Mouse (Mus musculus): ENCODE measurements around the gene Sh2b2. TPM values are rescaled to one million over a fixed set of nuclear protein-coding genes. Genes with fewer than 3 reads are reported as not detected.

The Sh2b2 gene
- polyA plus RNA-seq, 1 experiment from 2014 or later, result 5.3 TPM

- Histone ChIP-seq H3K4me1 (ENCODE audit: insufficient read depth, low read length) (peaks cover 25% of the 10 kb centered on the region), H3K36me3 (ENCODE audit: insufficient read depth, low read length) (no peaks in the 10 kb centered on the region), H3K27me3 (ENCODE audit: insufficient read depth, low read length) (no peaks in the 10 kb centered on the region), H3K27ac (ENCODE audit: low read length) (peak overlapping the region; percentile 38; the same call in 1 of the 2 replicates), H3K9me3 (ENCODE audit: low read length) (no peaks in the 10 kb centered on the region), H3K4me3 (ENCODE audit: low read length) (peak overlapping the region; percentile 80), H3K9ac (replicated peaks; ENCODE audit: low read length) (peak overlapping the region; percentile 79), H3K4me2 (replicated peaks; ENCODE audit: low read depth, low read length) (peak overlapping the region; percentile 99)
- WGBS, result under 1% methylated on average over 66 of the region's 67 CpGs
- ATAC-seq (ENCODE audit: low FRiP score, low TSS enrichment), result peak; percentile 68
Measured at GRCm38 (mm10) chr5:136243851-136244761, 2.2 kb downstream of the Sh2b2 start.

- peaks cover 38% of the 10 kb centered on the region for H3K4me1 ChIP-seq (ENCODE audit: insufficient read depth, low read length)
- no peak overlapping the region for H3K4me2 ChIP-seq (replicated peaks; ENCODE audit: low read depth, low read length)
- H3K9ac ChIP-seq (replicated peaks; ENCODE audit: low read length), result no peak overlapping the region
- H3K36me3 ChIP-seq (ENCODE audit: insufficient read depth, low read length), result no peaks in the 10 kb centered on the region
- 53% methylated on average over 6 of the region's 6 CpGs for WGBS
- H3K27ac ChIP-seq (ENCODE audit: low read length), result no peak overlapping the region
- no peaks in the 10 kb centered on the region for H3K9me3 ChIP-seq (ENCODE audit: low read length)
- no peak overlapping the region for H3K4me3 ChIP-seq (ENCODE audit: low read length)
- ATAC-seq (ENCODE audit: low FRiP score, low TSS enrichment), result no peak
- no peaks in the 10 kb centered on the region; the same call in 1 of the 2 replicates for H3K27me3 ChIP-seq (ENCODE audit: insufficient read depth, low read length)
Measured at GRCm38 (mm10) chr5:136241161-136241560, 5.2 kb downstream of the Sh2b2 start.

DNA sequence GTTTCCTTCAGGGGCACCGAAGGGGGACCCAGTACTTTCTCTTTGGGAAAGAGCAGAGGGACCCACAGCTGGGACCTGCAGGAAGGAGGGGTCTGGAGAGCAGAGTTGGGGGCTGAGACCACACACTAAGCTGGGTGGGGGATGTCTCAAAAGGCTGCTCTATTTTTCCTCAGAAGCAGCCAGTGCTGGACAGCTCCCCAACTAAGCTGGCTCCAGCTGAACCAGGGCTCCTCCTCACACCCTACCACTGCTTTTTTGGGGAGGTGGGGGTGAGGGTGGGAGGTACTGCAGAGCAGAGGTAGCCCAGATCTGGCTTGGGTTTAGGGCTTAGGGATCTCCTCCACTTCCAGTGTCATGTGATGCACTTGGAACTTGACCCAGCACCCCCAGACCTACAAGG is 6.0 kb downstream of the Sh2b2 start:
- Histone ChIP-seq H3K9ac (replicated peaks; ENCODE audit: low read length) (no peak overlapping the region), H3K4me2 (replicated peaks; ENCODE audit: low read depth, low read length) (no peak overlapping the region), H3K36me3 (ENCODE audit: insufficient read depth, low read length) (no peaks in the 10 kb centered on the region), H3K27ac (ENCODE audit: low read length) (no peak overlapping the region), H3K27me3 (ENCODE audit: insufficient read depth, low read length) (no peaks in the 10 kb centered on the region; the same call in 1 of the 2 replicates), H3K4me3 (ENCODE audit: low read length) (no peak overlapping the region), H3K4me1 (ENCODE audit: insufficient read depth, low read length) (peaks cover 30% of the 10 kb centered on the region), H3K9me3 (ENCODE audit: low read length) (no peaks in the 10 kb centered on the region)
- 68% methylated on average over 1 of the region's 1 CpGs for WGBS
- ATAC-seq (ENCODE audit: low FRiP score, low TSS enrichment), result no peak

GRCm38 (mm10) chr5:136237607-136238006 is 8.7 kb downstream of the Sh2b2 start:
- peak overlapping the region; percentile 42 for H3K4me3 ChIP-seq (ENCODE audit: low read length)
- no peaks in the 10 kb centered on the region; the same call in 1 of the 2 replicates for H3K27me3 ChIP-seq (ENCODE audit: insufficient read depth, low read length)
- H3K4me2 ChIP-seq (replicated peaks; ENCODE audit: low read depth, low read length), result peak overlapping the region; percentile 75
- no peak overlapping the region for H3K27ac ChIP-seq (ENCODE audit: low read length)
- peak overlapping the region; percentile 47 for H3K9ac ChIP-seq (replicated peaks; ENCODE audit: low read length)
- no peaks in the 10 kb centered on the region for H3K36me3 ChIP-seq (ENCODE audit: insufficient read depth, low read length)
- no peaks in the 10 kb centered on the region for H3K9me3 ChIP-seq (ENCODE audit: low read length)
- WGBS, result under 1% methylated on average over 19 of the region's 19 CpGs
- no peak for ATAC-seq (ENCODE audit: low FRiP score, low TSS enrichment)
- peaks cover 13% of the 10 kb centered on the region for H3K4me1 ChIP-seq (ENCODE audit: insufficient read depth, low read length)

- Histone ChIP-seq H3K4me1 (ENCODE audit: insufficient read depth, low read length) (peaks cover 13% of the 10 kb centered on the region), H3K27ac (ENCODE audit: low read length) (no peak overlapping the region), H3K9me3 (ENCODE audit: low read length) (no peaks in the 10 kb centered on the region), H3K9ac (replicated peaks; ENCODE audit: low read length) (no peak overlapping the region), H3K36me3 (ENCODE audit: insufficient read depth, low read length) (no peaks in the 10 kb centered on the region), H3K27me3 (ENCODE audit: insufficient read depth, low read length) (no peaks in the 10 kb centered on the region; the same call in 1 of the 2 replicates), H3K4me3 (ENCODE audit: low read length) (no peak overlapping the region), H3K4me2 (replicated peaks; ENCODE audit: low read depth, low read length) (no peak overlapping the region)
- WGBS, result 65% methylated on average over 5 of the region's 5 CpGs
- ATAC-seq (ENCODE audit: low FRiP score, low TSS enrichment), result no peak
Measured at GRCm38 (mm10) chr5:136236611-136237010, 9.7 kb downstream of the Sh2b2 start.

DNA sequence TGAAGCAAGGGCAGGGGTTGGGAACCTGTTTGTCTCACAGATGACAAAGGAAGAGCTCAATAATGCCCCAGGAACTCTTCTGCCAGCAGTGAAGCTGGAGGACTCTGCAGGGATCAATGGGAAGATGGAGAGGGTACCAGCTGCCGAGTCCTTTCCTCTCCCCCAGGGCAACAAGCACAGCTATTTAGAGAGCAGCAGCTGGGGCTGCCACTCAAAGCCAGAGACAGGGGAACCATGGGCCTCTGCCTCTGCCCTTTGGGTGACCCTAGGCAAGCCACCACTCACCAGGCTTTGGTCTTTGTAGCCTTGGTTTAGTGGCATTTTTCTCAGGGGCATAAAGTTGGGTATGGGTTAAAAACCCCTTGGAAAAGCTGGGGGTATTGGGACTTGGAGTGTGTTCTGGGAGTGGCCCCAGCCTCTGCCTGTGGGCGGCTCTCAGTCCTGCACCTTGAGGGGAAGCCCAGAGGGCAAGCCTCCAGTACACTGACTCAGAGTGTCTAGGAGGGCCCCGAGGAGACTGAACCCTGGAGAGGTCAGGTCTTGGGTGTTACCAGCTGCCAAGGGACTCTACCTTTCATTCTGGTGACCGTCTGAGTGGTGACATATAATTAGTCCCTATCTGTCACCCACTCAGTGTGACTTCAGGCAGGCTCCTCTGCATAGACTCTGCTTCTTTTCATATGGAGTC is 15.9 kb downstream of the Sh2b2 start:
- Histone ChIP-seq H3K4me3 (ENCODE audit: low read length) (no peak overlapping the region), H3K27ac (ENCODE audit: low read length) (no peak overlapping the region), H3K27me3 (ENCODE audit: insufficient read depth, low read length) (no peaks in the 10 kb centered on the region), H3K9ac (replicated peaks; ENCODE audit: low read length) (no peak overlapping the region), H3K36me3 (ENCODE audit: insufficient read depth, low read length) (no peaks in the 10 kb centered on the region), H3K4me1 (ENCODE audit: insufficient read depth, low read length) (no peaks in the 10 kb centered on the region), H3K4me2 (replicated peaks; ENCODE audit: low read depth, low read length) (no peak overlapping the region), H3K9me3 (ENCODE audit: low read length) (no peaks in the 10 kb centered on the region)
- 73% methylated on average over 4 of the region's 4 CpGs for WGBS
- ATAC-seq (ENCODE audit: low FRiP score, low TSS enrichment), result no peak

DNA sequence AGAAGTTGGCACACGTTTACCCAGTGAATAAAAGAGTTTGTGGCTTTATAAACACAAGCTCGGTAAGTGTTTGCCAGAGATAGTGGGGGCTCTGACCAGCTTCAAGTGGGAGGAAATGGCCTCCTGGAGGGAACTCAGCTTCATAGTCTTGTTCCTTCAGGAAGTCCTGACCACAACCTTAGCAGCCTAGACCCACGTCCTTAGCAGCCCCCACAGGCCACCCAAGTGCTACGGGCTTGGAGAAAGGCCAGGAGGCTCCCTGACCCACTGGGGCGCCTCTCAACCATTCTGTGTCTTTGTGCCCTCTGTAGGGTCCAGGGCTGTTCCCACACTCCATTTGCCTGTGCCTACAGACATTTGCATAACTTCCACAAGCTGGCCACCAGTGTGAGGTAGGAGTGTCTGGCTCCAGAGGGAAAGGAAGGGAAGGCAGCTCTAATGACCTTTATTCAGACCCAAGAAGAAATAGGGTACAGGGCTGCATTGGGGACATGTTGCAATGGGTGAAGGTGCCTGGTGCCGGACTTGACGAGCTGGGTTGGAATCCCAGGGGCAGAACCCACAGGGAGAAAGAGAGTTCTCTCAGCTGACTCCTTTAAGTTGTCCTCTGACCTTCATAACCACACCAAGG is 20.0 kb downstream of the Sh2b2 start:
- no peaks in the 10 kb centered on the region for H3K27me3 ChIP-seq (ENCODE audit: insufficient read depth, low read length)
- no peak overlapping the region for H3K4me3 ChIP-seq (ENCODE audit: low read length)
- 77% methylated on average over 7 of the region's 7 CpGs for WGBS
- no peak overlapping the region for H3K4me2 ChIP-seq (replicated peaks; ENCODE audit: low read depth, low read length)
- ATAC-seq (ENCODE audit: low FRiP score, low TSS enrichment), result no peak
- H3K9me3 ChIP-seq (ENCODE audit: low read length), result no peaks in the 10 kb centered on the region
- H3K9ac ChIP-seq (replicated peaks; ENCODE audit: low read length), result no peak overlapping the region
- H3K4me1 ChIP-seq (ENCODE audit: insufficient read depth, low read length), result no peaks in the 10 kb centered on the region
- 0 out of 2 replicates have a peak, but pooled peaks cover 13% of the 10 kb centered on the region for H3K36me3 ChIP-seq (ENCODE audit: insufficient read depth, low read length)
- H3K27ac ChIP-seq (ENCODE audit: low read length), result no peak overlapping the region

- Histone ChIP-seq H3K27me3 (ENCODE audit: insufficient read depth, low read length) (no peaks in the 10 kb centered on the region), H3K36me3 (ENCODE audit: insufficient read depth, low read length) (0 out of 2 replicates have a peak, but pooled peaks cover 2% of the 10 kb centered on the region), H3K9me3 (ENCODE audit: low read length) (no peaks in the 10 kb centered on the region), H3K9ac (replicated peaks; ENCODE audit: low read length) (no peak overlapping the region), H3K4me2 (replicated peaks; ENCODE audit: low read depth, low read length) (no peak overlapping the region), H3K4me3 (ENCODE audit: low read length) (no peak overlapping the region), H3K27ac (ENCODE audit: low read length) (no peak overlapping the region), H3K4me1 (ENCODE audit: insufficient read depth, low read length) (no peaks in the 10 kb centered on the region)
- 81% methylated on average over 12 of the region's 12 CpGs for WGBS
- no peak for ATAC-seq (ENCODE audit: low FRiP score, low TSS enrichment)
Measured at GRCm38 (mm10) chr5:136218585-136218984, 27.8 kb downstream of the Sh2b2 start.

DNA sequence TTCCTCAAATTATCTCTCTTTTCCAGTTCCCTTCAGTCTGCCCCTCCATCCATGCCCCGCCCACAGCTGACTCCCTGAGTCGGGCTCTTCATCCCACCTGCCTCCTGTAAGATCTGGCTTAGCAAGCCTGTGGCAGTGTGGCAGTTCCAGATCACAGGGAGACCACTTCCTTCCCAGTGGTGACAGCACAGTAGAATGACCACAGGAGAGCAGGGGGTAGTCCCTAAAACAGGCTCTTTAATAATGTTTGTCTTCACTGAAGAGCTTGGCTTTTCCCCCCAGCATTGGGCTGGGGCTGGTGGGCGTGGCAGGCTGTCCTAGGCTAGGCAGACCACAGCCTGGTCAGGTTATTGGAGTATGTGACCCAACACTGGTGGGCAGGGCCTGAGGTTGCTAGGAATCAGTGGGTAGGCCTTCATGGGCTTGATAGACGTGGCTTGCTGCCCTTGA is 28.4 kb downstream of the Sh2b2 start:
- no peak for ATAC-seq (ENCODE audit: low FRiP score, low TSS enrichment)
- WGBS, result 66% methylated on average over 4 of the region's 4 CpGs
- Histone ChIP-seq H3K27me3 (ENCODE audit: insufficient read depth, low read length) (no peaks in the 10 kb centered on the region), H3K9ac (replicated peaks; ENCODE audit: low read length) (no peak overlapping the region), H3K27ac (ENCODE audit: low read length) (no peak overlapping the region), H3K36me3 (ENCODE audit: insufficient read depth, low read length) (0 out of 2 replicates have a peak, but pooled peaks cover 2% of the 10 kb centered on the region), H3K9me3 (ENCODE audit: low read length) (no peaks in the 10 kb centered on the region), H3K4me3 (ENCODE audit: low read length) (no peak overlapping the region), H3K4me2 (replicated peaks; ENCODE audit: low read depth, low read length) (no peak overlapping the region), H3K4me1 (ENCODE audit: insufficient read depth, low read length) (no peaks in the 10 kb centered on the region)
